Mouse (Mus musculus) adrenal gland, postnatal 10 days (tissue): ENCODE measurements around the gene Dpm2. TPM values are rescaled to one million over a fixed set of nuclear protein-coding genes. Genes with fewer than 3 reads are reported as not detected.

Experiments used
- DNase-seq: peaks from one replicate; pipeline ENCODE4 v3.0.0; 2021; ENCODE audit warnings: mixed read lengths
- total RNA-seq, 2 experiments: library from RNA; stranded (reverse); gene quantifications; 2 replicates each; pipeline ENCODE4 v1.2.3; 2021

Dpm2 gene
- total RNA-seq, 2 experiments from 2014 or later = 44.4 to 49.9 TPM

DNA sequence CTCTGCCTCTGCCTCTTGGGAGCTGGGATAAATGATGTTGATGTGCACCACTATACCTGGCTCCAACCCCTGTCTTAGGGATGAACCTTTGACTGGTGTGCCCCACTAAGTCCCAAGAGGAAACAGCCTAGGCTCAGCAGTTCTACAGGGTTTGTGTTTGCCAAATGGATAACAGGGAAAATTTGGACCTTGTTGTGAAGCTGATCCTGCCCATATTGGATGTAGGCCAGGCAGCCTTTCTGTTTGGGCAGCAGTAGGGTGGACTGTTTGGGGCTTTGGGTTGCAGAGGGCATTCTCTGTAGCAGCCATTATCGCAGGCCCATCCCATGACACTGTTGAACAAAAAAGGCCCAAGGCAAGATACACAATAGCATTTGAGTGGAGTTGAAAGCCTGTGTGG is 23.7 kb upstream of the Dpm2 start:
- DNase-seq = no peak

- no peak for DNase-seq
Measured at GRCm38 (mm10) chr2:32547380-32547779, 23.3 kb upstream of the Dpm2 start.

GRCm38 (mm10) chr2:32547964-32548739 is 22.5 kb upstream of the Dpm2 start:
- peak; percentile 72 for DNase-seq

GRCm38 (mm10) chr2:32549171-32549570 is 21.5 kb upstream of the Dpm2 start:
- no peak for DNase-seq

DNA sequence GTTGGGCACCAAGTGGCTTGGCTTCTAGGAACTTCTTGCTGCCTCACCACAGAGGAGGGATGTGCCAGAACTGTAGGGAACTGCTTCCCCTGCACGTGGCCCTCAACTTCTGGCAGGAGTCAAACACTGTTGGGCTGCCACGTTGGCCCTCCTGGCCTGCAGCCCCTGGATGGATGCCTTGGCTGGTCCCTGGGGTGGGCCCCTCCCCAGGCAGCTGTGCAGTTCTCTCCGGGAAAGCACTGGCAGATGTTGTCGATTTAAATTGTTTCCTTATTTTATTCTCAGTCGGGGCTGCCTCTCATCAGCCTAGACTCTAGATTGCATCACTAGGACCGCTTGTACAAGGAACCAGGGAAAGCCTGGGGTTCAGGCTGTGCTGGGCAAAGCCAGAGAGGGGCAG is 20.9 kb upstream of the Dpm2 start:
- DNase-seq = peak; percentile 83

GRCm38 (mm10) chr2:32551236-32551635 is 19.4 kb upstream of the Dpm2 start:
- DNase-seq = no peak

DNA sequence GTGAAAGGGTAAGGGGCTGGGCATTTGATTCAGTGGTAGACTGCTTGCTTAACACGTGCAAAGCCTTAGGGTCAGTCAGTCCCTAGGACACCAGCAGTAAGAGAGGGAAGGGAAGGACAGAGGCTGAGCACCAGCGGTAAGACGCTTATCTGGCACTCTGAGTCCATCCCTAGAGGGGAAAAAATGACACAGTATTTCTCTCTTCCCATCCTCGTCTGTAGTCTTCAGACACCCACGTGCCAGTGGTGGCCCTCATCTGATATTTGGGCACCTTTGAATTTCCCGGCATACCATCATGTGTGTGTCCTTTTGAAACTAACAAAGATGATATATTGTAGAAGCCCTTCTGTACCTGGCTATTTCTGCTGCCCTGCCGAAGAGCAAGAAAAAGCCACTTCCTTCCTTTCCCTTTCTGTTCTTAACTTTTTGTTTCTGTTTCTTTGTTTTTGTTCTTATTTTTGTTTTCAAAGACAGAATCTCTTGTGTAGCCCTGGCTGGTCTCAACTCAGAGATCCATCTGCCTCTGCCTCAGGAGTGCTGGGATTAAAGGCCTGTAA is 17.0 kb upstream of the Dpm2 start:
- DNase-seq = no peak

DNA sequence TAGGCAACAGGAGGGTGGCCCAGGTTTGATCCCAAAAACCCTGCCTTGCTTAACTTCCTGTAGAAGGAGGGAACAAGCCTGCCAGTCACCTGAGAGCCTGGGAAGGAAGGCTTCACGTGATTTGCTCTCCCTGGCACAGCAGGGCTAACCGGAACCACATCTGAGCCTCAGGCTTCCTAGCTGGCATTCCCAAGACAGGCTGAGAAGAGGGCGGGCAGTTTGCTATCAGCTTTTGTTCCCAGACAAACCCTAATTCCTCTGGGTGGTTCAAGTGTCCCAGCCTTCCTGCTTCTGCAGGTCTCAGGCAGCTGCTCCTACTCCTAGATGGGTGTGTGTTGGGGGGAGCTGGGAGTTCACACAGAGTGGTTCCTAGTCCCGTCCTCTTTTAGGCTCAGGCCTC is 15.2 kb upstream of the Dpm2 start:
- no peak for DNase-seq

GRCm38 (mm10) chr2:32556019-32556418 is 14.6 kb upstream of the Dpm2 start:
- DNase-seq = no peak

GRCm38 (mm10) chr2:32559570-32559969 is 11.1 kb upstream of the Dpm2 start:
- no peak for DNase-seq

- DNase-seq = peak; percentile 78
Measured at GRCm38 (mm10) chr2:32566536-32567063, 4.1 kb upstream of the Dpm2 start.

GRCm38 (mm10) chr2:32568149-32568548 is 2.5 kb upstream of the Dpm2 start:
- peak; percentile 63 for DNase-seq

- no peak for DNase-seq
Measured at GRCm38 (mm10) chr2:32568941-32569340, 1.7 kb upstream of the Dpm2 start.

DNA sequence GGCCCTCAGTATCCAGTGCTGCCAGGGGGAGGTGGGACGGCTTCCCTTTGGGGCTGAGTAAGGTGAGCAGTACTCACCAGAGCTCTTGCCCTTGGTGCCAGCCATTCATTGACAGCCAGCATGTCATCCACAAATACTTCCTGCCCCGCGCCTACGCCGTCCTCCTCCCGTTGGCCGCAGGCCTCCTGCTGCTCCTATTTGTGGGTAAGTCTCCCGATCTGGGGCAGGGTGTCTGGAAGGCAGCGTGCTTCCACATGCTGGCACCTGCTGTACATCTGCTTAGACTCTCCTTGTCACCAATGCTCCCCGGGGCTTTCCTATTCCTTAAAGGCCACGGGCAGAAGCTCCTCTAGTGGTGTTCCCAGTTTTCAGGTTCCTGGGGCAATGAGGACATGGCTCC is 1.5 kb downstream of the Dpm2 start:
- no peak for DNase-seq

GRCm38 (mm10) chr2:32574497-32574896 is 3.8 kb downstream of the Dpm2 start, which contains the start of gene Pip5kl1:
Pip5kl1 (plus strand) TSS chr2:32574797.
- DNase-seq = no peak

DNA sequence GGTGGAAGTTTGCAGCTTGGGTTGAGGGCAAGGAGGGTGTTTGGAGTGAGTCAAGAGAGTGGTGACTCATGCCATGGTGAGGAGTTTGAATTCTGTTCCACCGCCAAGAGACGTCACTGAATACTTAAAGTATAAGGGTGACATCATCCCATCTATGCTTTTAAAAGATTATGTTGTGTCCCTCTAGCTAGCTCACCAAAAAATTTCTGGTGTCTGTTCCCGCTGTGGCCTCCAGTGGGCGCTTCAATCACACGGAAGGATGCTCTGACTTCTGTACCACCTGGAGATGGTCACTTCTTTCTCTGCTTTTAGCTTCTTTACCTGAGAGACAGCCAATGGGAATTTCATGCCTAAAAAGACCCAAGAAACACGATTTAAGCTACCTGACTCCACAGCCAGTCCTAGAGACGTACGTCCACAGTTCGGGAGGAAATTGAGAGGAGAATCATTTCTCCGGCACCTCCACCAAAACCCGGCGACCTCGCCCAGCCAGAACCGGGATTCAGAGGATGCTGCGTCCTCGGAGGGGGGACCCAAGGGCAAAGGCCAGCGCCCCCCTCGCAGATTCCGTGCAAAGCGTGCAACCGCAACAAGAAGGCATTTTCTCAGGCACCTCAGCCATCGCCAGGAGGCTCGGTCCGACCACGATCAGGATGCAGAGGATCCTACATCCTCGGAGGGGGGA is 4.4 kb downstream of the Dpm2 start:
- DNase-seq = peak; percentile 64

- DNase-seq = peak; percentile 51
Measured at GRCm38 (mm10) chr2:32575586-32576160, 5.0 kb downstream of the Dpm2 start, which contains the start of gene 9430097D07Rik. 9430097D07Rik (minus strand) TSS chr2:32575684.

GRCm38 (mm10) chr2:32576532-32576931 is 5.9 kb downstream of the Dpm2 start:
- no peak for DNase-seq

- peak; percentile 68 for DNase-seq
Measured at GRCm38 (mm10) chr2:32578146-32579046, 7.7 kb downstream of the Dpm2 start.

GRCm38 (mm10) chr2:32581450-32582095 is 10.9 kb downstream of the Dpm2 start:
- peak; percentile 65 for DNase-seq
